Mouse (Mus musculus) limb, embryonic 12.5 days (tissue): ENCODE data around the gene Cdipt. TPM values are rescaled to one million over a fixed set of nuclear protein-coding genes. Genes with fewer than 3 reads are reported as not detected.

Source experiments
- ATAC-seq: fragments of 200-750 bp; cut with Nextera tagmentation; 2 replicates; pipeline ENCODE4 v1.8.0; 2017; ENCODE audit warnings: low read depth, moderate TSS enrichment; ENCODE audit not compliant: insufficient number of reproducible peaks, insufficient read depth, low FRiP score, low TSS enrichment
- H3K27ac ChIP-seq: fragments of 300-500 bp; sonication (generic); 2 replicates; pipeline ENCODE4 v1.5.1; 2016; ENCODE audit warnings: mild to moderate bottlenecking, moderate library complexity
- H3K27me3 ChIP-seq: fragments of 300-500 bp; sonication (generic); 2 replicates; pipeline ENCODE4 v1.6.1; 2016; ENCODE audit warnings: mild to moderate bottlenecking, moderate library complexity
- H3K36me3 ChIP-seq: fragments of 300-500 bp; sonication (generic); 2 replicates; pipeline ENCODE4 v1.6.1; 2016; ENCODE audit warnings: mild to moderate bottlenecking, moderate library complexity
- H3K4me1 ChIP-seq: fragments of 300-500 bp; sonication (generic); replicated peaks from 2 replicates; pipeline ENCODE4 v1.6.1; 2016
- H3K4me2 ChIP-seq: fragments of 300-500 bp; sonication (generic); 2 replicates; pipeline ENCODE4 v1.6.1; 2016; ENCODE audit warnings: mild to moderate bottlenecking, moderate library complexity
- H3K4me3 ChIP-seq: fragments of 300-500 bp; sonication (generic); replicated peaks from 2 replicates; pipeline ENCODE4 v1.5.1; 2016; ENCODE audit warnings: mild to moderate bottlenecking
- H3K9ac ChIP-seq: fragments of 300-500 bp; sonication (generic); replicated peaks from 2 replicates; pipeline ENCODE4 v1.6.1; 2016; ENCODE audit warnings: mild to moderate bottlenecking, moderate library complexity
- H3K9me3 ChIP-seq: fragments of 300-500 bp; sonication (generic); 2 replicates; pipeline ENCODE4 v1.6.1; 2016; ENCODE audit warnings: mild to moderate bottlenecking, moderate library complexity
- WGBS: fragments of 180-500 bp; shearing (Covaris S2); methylation state at CpG from one replicate; pipeline ENCODE4 v1.1.7; 2016; 5-methylcytosine and 5-hydroxymethylcytosine counted together
- polyA plus RNA-seq: library from polyadenylated mRNA; unstranded; fragments of >200 nt; fragmentation: Nextera tagmentation; extraction: Ambion mirVana; gene quantifications from 2 replicates; pipeline ENCODE4 v1.2.1, GENCODE M21; 2016

Cdipt gene
- polyA plus RNA-seq, 1 experiment from 2014 or later = 76.5 TPM

DNA sequence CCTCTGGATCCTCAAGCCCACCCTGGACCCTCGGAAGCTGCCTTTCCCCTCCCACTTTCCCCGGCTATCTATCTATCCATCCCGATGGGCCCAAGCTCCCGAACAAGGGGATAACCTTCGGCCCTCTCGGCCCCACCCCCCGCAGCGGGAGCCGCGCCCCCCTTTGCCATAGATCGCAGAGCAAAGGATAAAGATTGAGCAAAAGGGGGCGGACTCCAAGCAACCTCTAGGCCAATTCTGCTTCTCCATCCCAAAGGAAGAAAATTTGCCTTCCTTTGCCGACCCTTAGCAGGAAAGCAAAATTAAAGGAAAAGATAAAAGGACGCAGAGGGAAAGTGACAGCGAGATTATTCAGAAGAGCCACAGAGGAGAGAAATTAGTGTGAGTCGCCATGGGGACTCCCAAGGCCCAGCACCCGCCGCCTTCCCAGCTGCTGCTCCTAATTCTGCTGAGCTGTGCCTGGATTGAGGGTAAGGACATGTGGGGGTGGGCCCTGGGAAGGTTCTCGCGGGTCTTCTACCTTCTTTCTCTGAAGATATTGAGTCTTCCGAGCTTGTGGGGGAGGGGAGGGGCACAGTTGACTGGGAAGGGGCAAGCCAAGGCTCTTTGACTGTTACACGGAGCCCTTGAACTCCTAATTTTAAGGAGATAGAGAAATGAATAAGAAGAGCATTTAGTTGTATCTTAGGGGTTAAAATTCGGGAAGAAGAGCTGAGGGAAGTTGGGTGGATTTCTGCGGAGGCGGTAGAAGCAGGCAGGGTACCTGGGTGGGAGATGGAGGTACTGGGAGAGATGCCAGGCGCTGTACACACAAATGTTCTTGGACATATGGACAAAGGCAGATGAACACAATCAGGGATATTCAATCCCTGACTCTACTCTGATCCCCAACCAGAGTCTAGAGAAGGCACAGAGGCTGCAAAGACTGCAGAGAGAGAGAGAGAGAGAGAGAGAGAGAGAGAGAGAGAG is 24.8 kb upstream of the Cdipt start:
- Histone ChIP-seq H3K27ac (no peak overlapping the region), H3K4me2 (peak overlapping the region; percentile 100; the same call in 1 of the 2 replicates), H3K27me3 (peaks cover 59% of the 10 kb centered on the region), H3K4me3 (0 out of 2 replicates have a peak overlapping the region, but pooled peaks have one; percentile 7), H3K9me3 (no peaks in the 10 kb centered on the region), H3K9ac (no peak overlapping the region), H3K36me3 (no peaks in the 10 kb centered on the region), H3K4me1 (peaks cover 21% of the 10 kb centered on the region)
- 5% methylated on average over 26 of the region's 26 CpGs for WGBS
- no peak for ATAC-seq

DNA sequence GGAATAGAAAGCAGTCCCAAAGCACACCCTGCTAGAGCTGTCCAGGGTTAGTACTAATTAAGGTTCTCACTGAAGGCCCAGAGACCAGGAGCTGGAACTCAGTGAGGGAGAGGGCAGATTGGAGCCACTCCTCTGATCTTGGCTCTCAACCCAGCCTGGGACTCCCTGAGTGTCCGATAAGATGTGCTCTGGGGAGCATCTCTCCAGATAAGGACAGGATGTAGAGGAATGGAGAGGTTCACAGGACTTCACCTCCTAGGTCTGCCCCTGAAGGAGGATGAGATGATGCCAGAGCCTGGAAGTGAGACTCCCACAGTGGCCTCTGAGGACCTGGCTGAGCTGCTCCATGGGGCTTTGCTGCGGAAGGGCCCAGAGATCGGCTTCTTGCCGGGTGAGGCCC is 24.0 kb upstream of the Cdipt start:
- Histone ChIP-seq H3K9ac (no peak overlapping the region), H3K36me3 (no peaks in the 10 kb centered on the region), H3K27ac (no peak overlapping the region), H3K4me2 (no peak overlapping the region), H3K4me3 (no peak overlapping the region), H3K9me3 (no peaks in the 10 kb centered on the region), H3K27me3 (peaks cover 59% of the 10 kb centered on the region), H3K4me1 (peaks cover 21% of the 10 kb centered on the region)
- no peak for ATAC-seq
- WGBS = 24% methylated on average over 4 of the region's 4 CpGs

DNA sequence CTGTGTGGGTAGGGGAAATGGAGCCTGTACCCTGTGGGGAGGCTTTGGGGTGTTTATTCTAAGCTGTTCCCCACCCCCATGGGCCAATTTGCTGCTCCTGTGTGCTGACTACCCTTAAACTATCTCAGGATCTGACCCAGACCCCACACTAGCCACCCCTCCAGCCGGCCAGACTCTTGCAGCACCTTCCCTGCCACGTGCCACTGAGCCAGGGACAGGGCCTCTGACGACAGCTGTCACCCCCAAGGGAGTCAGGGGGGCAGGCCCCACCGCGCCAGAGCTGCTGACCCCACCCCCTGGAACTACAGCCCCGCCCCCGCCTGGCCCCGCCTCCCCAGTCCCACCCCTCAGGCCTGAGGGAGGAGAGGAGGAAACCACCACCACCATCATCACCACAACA is 23.1 kb upstream of the Cdipt start:
- Histone ChIP-seq H3K9me3 (no peaks in the 10 kb centered on the region), H3K4me1 (peaks cover 21% of the 10 kb centered on the region), H3K4me3 (no peak overlapping the region), H3K27me3 (peaks cover 59% of the 10 kb centered on the region), H3K27ac (no peak overlapping the region), H3K4me2 (no peak overlapping the region), H3K36me3 (no peaks in the 10 kb centered on the region), H3K9ac (no peak overlapping the region)
- WGBS = under 1% methylated on average over 8 of the region's 8 CpGs
- ATAC-seq = no peak

DNA sequence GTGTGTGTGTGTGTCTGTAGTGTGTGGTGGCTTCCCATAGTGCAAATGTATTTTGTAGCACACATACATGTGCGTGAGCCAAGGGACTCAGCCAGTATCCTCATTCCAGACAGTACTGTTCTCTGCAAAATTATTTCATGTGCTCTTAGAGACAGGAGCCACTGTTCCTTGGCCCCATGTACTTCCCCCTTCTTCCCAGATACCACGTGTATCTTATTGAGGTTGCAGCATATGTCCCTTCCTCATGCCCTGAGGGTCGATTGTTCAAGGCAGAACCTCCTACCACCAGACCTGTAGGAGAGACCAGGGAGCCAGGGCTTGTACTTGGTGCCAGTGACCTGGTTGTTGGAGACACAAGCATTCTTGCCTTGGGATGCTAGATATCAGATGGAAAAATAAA is 20.6 kb upstream of the Cdipt start:
- Histone ChIP-seq H3K4me3 (no peak overlapping the region), H3K4me1 (peaks cover 12% of the 10 kb centered on the region), H3K9me3 (no peaks in the 10 kb centered on the region), H3K9ac (no peak overlapping the region), H3K27me3 (peaks cover 39% of the 10 kb centered on the region), H3K27ac (no peak overlapping the region), H3K4me2 (no peak overlapping the region), H3K36me3 (no peaks in the 10 kb centered on the region)
- no peak for ATAC-seq
- WGBS = 59% methylated on average over 3 of the region's 3 CpGs

DNA sequence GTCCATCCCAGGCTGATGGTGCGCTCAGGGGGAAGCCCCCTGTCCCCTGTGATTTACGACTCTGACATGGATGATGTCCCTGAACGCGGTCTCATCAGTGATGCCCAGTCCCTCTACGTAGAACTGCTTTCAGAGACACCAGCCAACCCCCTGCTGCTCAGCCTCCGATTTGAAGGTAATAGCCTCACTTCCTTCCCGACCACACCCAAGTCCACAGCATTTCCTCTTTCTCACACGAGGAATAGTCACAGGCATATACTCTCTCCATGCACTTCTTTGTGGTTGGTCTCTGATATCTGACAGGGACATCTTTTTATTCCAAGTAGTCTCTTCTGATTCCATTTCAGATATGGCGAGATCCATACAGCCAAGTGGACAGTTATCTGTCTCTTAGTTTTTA is 15.9 kb upstream of the Cdipt start:
- Histone ChIP-seq H3K4me3 (no peak overlapping the region), H3K4me1 (no peaks in the 10 kb centered on the region; the same call in 1 of the 2 replicates), H3K9ac (no peak overlapping the region), H3K27ac (no peak overlapping the region), H3K27me3 (peaks cover 29% of the 10 kb centered on the region), H3K4me2 (no peak overlapping the region), H3K9me3 (no peaks in the 10 kb centered on the region), H3K36me3 (no peaks in the 10 kb centered on the region)
- 62% methylated on average over 9 of the region's 9 CpGs for WGBS
- no peak for ATAC-seq

DNA sequence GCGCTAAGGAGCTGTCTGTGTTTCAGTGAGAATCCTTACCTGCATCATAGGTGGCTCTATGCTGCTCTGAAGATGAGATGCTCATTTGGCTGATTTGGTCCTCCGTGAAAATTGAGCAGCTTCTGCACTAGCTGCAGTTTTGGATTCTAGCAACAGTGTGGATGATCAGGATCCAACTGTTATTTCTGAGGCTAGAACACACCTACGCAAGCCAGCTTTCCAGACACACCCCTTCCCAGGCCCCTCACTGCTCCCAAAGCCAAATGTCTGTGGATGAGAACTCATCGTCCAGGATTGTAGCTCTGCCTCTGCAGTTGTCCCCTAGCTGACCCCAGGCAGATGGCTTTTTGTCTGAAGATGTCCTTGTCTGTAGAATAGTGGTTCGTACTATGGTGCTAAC is 14.6 kb upstream of the Cdipt start:
- Histone ChIP-seq H3K27ac (no peak overlapping the region), H3K27me3 (peaks cover 35% of the 10 kb centered on the region), H3K4me3 (no peak overlapping the region), H3K4me1 (no peaks in the 10 kb centered on the region; the same call in 1 of the 2 replicates), H3K4me2 (no peak overlapping the region), H3K9ac (no peak overlapping the region), H3K36me3 (no peaks in the 10 kb centered on the region), H3K9me3 (no peaks in the 10 kb centered on the region)
- ATAC-seq = no peak
- 87% methylated on average over 5 of the region's 5 CpGs for WGBS

DNA sequence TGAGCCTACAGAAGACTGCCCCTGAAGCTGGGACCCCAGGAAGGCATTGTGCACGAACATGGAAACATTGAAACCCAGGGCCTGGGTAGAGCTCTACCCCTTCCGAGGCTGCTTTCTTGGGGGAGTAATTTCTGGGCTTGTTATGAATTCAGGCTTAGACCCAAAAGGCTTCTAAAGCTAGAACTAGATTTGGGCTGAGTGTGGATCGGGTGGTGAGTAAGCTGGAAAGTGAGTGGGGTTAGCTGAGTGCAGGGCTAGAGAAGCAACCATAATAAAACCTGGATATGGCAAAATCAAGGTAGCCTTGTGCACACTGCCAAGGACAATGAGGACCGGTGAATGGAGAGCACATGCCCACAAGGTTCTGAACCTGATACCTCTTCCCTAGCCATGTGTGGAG is 13.7 kb upstream of the Cdipt start:
- Histone ChIP-seq H3K9ac (no peak overlapping the region), H3K4me3 (no peak overlapping the region), H3K4me1 (no peaks in the 10 kb centered on the region; the same call in 1 of the 2 replicates), H3K9me3 (no peaks in the 10 kb centered on the region), H3K27me3 (peaks cover 35% of the 10 kb centered on the region), H3K4me2 (no peak overlapping the region), H3K36me3 (no peaks in the 10 kb centered on the region), H3K27ac (no peak overlapping the region)
- 81% methylated on average over 4 of the region's 4 CpGs for WGBS
- no peak for ATAC-seq

DNA sequence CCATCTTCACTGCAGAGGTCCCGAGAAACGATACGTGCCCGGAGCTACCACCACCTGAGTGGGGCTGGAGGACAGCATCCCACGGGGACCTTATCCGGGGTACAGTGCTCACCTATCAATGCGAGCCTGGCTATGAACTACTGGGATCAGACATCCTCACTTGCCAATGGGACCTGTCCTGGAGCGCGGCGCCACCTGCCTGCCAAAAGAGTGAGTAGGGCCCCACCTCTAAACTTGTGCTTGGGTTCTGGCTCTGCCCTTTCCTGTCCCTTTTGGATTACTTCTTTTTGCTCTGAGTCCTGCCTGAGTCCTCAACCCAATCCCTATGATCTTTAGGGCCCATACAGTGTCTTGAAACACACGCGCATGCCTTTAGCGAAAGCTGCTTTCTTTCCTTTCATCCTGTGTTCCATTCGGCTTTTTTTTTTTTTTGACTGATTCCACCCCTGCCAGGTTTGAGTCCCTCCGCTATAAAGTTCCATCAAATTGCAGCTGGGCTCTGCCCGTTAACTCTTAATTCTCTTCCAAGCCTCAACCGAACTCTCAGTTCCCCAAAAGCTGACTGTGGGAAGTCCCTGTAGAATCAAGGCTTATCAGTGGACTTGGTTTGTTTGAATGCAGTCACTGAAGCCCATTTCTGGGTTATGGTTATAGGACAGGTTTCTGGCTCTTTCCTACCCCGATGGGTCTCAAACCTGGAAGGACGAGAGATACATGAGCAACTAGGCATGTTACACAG is 12.0 kb upstream of the Cdipt start:
- Histone ChIP-seq H3K27me3 (peaks cover 35% of the 10 kb centered on the region), H3K4me3 (peak overlapping the region; percentile 14; the same call in 1 of the 2 replicates), H3K9me3 (no peaks in the 10 kb centered on the region), H3K9ac (no peak overlapping the region), H3K36me3 (no peaks in the 10 kb centered on the region), H3K4me1 (no peaks in the 10 kb centered on the region; the same call in 1 of the 2 replicates), H3K27ac (no peak overlapping the region), H3K4me2 (peak overlapping the region; percentile 41)
- ATAC-seq = no peak
- WGBS = 26% methylated on average over 19 of the region's 19 CpGs

DNA sequence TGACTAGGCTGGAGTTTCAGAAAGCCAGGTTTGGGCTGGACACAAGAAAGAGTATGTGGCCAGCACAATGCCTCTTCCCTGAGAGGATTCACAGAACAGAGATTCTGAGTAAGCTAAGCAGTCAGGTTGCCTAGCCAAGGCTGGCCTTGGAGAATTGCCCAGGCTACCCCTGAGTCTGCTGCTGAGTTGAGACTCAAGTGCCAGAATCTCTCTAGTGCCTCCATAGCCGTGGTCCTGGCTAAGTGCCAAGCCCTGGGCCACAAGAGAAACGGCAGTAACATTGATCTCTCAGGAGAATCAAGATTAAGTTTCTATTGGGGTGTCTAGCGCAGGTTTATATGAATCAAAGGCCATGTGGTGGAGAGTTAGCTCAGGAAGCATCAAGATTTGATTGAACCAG is 10.1 kb upstream of the Cdipt start:
- 76% methylated on average over 3 of the region's 3 CpGs for WGBS
- Histone ChIP-seq H3K9me3 (no peaks in the 10 kb centered on the region), H3K36me3 (no peaks in the 10 kb centered on the region), H3K27me3 (peaks cover 35% of the 10 kb centered on the region), H3K4me3 (no peak overlapping the region), H3K27ac (no peak overlapping the region), H3K4me1 (no peaks in the 10 kb centered on the region; the same call in 1 of the 2 replicates), H3K4me2 (no peak overlapping the region), H3K9ac (no peak overlapping the region)
- no peak for ATAC-seq

DNA sequence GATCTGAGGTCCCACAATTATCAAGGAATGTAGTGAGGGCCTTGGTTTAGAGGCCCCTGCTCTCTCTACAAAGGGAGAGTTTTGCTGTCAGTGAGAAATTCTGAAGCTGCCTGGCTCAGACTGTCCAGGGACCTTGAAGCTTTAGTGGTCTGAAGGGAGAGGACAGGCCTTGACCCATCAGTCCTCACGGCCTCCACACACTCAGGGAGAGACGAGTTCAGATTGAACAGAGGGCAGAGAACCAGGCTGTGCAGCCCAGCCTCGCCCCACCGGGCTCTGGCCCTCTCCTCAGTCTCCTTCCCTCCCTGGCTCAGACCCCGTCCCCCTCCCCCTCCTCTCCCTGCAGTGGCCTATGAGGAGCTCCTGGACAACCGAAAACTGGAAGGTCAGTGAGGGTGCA is 8.4 kb upstream of the Cdipt start:
- H3K4me3 ChIP-seq = no peak overlapping the region
- no peak overlapping the region for H3K4me2 ChIP-seq
- 0 out of 2 replicates have a peak overlapping the region, but pooled peaks have one; percentile 8 for H3K9ac ChIP-seq
- no peak overlapping the region for H3K27ac ChIP-seq
- no peaks in the 10 kb centered on the region for H3K9me3 ChIP-seq
- peaks cover 27% of the 10 kb centered on the region for H3K27me3 ChIP-seq
- H3K4me1 ChIP-seq = no peaks in the 10 kb centered on the region; the same call in 1 of the 2 replicates
- 64% methylated on average over 6 of the region's 6 CpGs for WGBS
- ATAC-seq = no peak
- no peaks in the 10 kb centered on the region for H3K36me3 ChIP-seq

DNA sequence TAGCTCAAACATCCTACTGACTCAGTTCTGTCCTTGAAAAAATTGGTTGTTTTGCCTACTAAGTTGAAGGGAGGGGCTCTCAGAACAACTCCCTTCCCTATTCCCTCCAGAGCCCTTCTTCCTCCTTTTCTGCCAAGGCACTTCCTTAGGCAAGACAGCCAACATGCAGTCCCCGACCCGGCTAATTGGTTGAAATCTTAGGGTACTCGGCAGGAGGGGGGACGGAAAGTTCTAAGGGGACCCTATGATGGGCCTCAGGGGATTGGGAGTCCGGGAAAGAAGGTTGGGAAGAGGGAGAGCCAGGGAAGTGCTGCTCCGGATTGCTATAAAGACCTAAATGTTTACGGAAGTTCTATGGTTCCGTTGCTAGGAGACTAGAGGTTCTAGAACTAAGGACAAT is 221 bp upstream of the Cdipt start:
- peak; percentile 47; the same call in 1 of the 2 replicates for ATAC-seq
- Histone ChIP-seq H3K27ac (no peak overlapping the region), H3K4me1 (peaks cover 9% of the 10 kb centered on the region; the same call in 1 of the 2 replicates), H3K9me3 (no peaks in the 10 kb centered on the region), H3K4me3 (peak overlapping the region; percentile 100), H3K9ac (peak overlapping the region; percentile 96), H3K4me2 (peak overlapping the region; percentile 91), H3K27me3 (no peaks in the 10 kb centered on the region), H3K36me3 (peaks cover 28% of the 10 kb centered on the region)
- 15% methylated on average over 8 of the region's 8 CpGs for WGBS
